Mouse (Mus musculus) adrenal gland, adult 2 months (tissue): ENCODE results near the gene Mid1. TPM values are rescaled to one million over a fixed set of nuclear protein-coding genes. Genes with fewer than 3 reads are reported as not detected.
"Not testable (repeated sequence)": the region's sequence is repeated elsewhere in the genome, so short reads cannot be mapped to it uniquely, and the experiment has no call there.

Experiments used
- DNase-seq: peaks from one replicate; pipeline ENCODE4 v3.0.0; 2021
- polyA plus RNA-seq: library from polyadenylated mRNA; depleted of rRNA; stranded (reverse); fragments of >200 nt; gene quantifications from 2 replicates; pipeline ENCODE4 v1.2.3, GENCODE M21; 2012
- total RNA-seq, 2 experiments: library from RNA; stranded (reverse); gene quantifications; 2 replicates each; pipeline ENCODE4 v1.2.3; 2021

Gene Mid1
- total and polyA plus RNA-seq, 3 experiments, result 10.9 to 19.2 (median 15.0) TPM

DNA sequence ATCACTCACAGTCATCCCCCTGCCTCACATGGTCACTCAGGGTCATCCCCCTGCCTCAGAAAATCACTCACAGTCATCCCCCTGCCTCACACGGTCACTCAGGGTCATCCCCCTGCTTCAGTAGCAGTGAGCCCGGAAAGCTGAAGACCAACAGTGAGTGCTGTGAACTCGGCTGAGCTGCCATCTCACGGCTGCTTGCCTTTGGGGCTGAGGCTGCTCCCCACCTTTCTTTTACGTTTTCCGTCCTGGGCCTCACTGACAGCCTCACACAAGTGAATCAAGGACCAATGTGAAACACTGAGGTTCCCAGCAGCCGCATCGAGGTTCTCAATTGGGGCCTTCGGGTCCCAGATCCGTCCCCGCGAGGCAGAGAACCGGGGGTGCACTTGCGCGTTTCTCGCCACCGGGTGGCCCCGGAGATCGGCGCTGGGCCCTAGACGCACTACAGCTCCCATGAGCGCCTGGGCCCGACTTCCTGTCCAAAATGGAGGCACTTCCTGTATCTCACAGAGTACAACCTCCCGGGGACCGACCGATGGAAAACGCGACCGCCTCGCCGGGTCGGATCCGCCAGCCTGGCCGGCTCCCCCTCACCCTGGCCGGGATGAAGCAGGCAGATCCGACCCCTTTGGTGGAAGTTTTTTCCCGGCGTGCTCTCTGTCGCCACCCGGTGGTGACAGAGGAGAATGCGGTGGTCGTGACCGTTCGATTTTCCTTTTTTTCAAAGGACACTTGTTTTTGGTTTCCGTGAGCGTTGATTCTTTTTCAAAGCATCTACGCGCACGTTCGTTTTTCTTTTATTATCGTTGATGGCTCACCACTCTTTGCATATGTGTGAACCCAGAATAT lies 301.7 kb downstream of the Mid1 start:
- peak; percentile 81 for DNase-seq

DNA sequence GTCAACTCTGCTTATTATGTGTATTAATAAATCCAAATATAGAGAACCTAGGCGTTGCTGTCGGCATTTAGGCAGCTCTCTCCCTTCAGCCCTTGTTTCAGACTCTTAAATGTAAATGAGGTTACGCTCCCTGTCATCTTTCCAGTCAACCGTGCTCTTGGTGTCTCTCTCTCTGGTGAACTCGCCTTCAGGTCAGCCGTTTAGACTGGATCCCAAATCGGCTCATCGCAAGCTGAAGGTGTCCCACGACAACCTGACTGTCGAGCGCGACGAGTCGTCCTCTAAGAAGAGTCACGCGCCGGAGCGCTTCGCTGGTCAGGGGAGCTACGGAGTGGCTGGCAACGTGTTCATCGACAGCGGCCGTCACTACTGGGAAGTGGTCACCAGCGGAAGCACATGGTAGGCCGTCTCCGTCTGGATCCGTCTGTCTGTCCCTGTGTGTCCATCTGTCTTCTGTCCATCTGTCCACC lies 302.4 kb downstream of the Mid1 start:
- peak; percentile 50 for DNase-seq

DNA sequence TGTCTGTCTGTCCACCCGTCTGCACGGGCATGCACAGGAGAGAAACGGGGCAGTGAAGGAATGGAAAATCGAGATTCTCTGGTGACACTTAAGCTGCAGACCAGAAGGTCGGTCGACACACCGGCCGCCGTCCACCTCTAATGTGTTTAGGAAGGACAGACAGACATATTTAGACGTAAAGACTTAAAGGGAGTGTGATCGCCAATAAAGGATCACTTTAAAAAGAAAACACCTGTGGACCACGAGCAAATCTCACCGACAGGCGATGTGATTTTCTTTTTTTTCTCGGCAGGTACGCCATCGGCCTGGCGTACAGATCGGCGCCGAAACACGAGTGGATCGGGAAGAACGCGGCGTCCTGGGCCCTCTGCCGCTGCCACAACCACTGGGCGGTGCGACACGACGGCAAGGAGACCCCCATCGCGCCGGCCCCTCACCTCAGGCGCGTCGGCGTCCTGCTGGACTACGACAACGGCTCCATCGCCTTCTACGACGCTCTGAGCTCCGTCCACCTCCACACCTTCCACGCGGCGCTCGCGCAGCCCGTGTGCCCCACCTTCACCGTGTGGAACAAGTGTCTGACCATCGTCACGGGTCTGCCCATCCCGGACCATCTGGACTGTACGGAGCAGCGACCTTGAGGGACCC lies 303.7 kb downstream of the Mid1 start:
- peak; percentile 56 for DNase-seq

DNA sequence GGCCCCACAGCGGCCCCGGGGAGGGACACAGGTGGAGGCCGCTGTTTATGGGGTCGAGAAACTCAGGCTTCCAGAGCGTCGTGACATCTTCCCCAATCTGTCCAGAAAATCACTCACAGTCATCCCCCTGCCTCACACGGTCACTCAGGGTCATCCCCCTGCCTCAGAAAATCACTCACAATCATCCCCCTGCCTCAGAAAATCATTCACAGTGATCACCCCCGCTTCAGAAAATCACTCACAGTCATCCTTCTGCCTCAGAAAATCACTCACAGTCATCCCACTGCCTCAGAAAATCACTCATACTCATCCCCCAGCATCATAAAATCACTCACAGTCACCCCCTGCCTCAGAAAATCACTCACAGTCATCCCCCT lies 304.2 kb downstream of the Mid1 start:
- not testable (repeated sequence) for DNase-seq

DNA sequence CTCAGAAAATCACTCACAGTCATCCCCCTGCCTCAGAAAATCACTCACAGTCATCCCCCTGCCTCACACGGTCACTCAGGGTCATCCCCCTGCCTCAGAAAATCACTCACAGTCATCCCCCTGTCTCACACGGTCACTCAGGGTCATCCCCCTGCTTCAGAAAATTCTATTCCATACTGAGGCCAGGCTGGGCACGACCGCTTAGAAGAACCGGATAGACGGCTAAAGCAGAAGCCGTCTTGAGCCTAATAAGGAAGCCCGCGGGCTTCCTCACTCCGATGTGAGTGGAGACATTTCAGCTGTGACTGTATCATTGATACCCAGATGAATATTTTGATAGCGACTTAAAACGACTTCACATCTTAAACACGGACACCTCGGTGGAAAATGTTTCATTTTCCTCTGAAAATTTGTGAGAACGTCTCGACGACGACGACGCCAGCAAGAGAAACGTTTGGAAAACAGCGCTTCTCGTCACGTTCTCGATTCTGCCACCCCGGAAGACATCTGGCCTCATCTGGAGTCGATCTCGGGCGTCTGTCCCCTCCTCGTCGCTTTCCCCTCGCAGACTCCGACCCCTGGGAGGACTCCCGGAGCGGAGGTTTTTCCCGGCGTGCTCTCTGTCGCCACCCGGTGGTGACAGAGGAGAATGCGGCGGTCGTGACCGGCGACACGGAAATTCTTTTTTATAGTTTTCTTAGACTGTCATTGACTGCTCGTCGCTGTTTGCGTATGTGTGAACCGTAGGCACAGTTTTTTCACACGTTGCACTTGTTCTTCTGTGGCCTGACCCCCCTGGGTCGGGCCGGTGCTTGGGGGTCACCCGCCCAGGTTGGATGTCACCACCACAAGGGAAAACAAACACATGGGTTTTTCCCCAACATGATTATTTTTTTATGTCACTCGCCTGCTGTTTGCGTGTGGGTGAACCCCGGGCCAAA lies 305.0 kb downstream of the Mid1 start:
- peak; percentile 76 for DNase-seq

- peak; percentile 98 for DNase-seq
These were observed 306.3 kb downstream of the Mid1 start for GRCm38 (mm10) chrX:169991128-169991873.

DNA sequence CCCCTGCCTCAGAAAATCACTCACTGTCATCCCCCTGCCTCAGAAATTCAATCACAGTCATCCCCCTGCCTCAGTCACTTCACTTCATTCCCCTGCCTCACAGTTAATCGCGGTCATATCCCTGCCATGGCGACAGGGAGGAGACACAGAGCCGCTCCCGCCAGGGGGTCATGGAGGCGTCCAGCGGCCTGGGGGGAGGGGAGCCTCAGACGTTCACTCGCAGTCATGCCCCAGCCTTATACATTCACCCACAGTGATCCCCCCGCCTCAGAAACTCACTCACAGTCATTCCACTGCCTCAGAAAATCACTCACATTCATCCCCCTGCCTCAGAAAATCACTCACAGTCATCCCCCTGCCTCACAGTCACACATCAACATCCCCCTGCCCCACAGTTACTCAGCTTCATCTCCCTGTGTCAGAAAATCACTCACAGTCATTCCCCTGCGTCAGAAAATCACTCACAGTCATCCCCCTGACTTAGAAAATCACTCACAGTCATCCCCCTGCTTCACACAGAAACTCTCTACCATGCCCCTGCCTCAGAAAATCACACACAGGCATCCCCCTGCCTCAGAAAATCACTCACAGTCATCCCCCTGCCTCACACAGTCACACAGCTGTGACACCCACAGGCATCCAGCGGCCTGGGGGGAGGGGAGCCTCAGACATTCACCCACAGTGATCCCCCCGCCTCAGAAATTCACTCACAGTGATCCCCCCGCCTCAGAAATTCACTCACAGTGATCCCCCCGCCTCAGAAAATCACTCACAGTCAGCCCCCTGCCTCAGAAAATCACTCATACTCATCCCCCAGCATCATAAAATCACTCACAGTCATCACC lies 307.3 kb downstream of the Mid1 start:
- DNase-seq, result peak; percentile 29

DNA sequence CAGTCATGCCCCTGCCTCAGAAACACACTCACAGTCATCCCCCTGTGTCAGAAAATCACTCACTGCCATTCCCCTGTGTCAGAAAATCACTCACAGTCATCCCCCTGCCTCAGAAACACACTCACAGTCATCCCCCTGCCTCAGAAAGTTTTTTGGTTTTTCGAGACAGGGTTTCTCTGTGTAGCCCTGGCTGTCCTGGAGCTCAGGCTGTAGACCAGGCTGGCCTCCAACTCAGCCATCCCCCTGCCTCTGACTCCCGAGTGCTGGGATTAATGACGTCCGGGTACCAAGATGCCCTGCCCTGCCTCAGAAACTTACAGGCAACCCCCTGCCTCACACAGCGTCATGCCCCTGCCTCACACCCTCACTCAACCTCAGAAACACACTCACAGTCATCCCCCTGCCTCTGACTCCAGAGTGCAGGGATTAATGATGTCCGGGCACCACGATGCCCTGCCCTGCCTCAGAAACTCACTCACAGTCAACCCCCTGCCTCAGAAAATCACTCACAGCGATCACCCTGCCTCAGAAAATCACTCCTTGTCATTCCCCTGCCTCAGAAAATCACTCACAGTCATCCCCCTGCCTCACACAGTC lies 308.1 kb downstream of the Mid1 start:
- DNase-seq, result peak; percentile 21

- peak; percentile 58 for DNase-seq
These were observed 309.2 kb downstream of the Mid1 start for GRCm38 (mm10) chrX:169994011-169994865.

- not testable (repeated sequence) for DNase-seq
These were observed 310.1 kb downstream of the Mid1 start for GRCm38 (mm10) chrX:169994866-169995711.

GRCm38 (mm10) chrX:169995909-169996521 lies 311.0 kb downstream of the Mid1 start:
- peak; percentile 20 for DNase-seq

DNA sequence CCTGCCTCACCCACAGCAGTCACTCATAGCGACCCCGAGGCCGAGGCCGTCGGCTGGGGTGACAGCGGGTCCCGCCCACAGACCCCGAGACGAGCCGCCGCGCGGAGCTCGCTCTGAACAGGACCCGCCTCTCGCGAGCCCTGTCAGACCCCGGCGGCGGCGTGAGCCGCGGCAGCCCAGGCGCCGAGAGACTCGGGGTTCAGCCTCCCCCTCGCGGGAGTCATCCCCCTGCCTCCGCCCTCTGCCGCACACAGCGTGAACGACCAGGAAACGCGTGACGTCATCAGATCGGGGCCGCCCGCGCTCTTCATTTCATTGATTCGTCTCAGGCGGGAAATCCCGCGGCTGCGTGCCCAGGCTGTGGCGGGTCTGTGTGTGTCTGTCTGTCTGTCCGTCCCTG lies 311.9 kb downstream of the Mid1 start:
- peak; percentile 83 for DNase-seq

GRCm38 (mm10) chrX:169997456-169997853 lies 312.5 kb downstream of the Mid1 start:
- not testable (repeated sequence) for DNase-seq

- DNase-seq, result peak; percentile 100
These were observed 313.0 kb downstream of the Mid1 start for GRCm38 (mm10) chrX:169997854-169998456.

GRCm38 (mm10) chrX:169998559-169999219 lies 313.7 kb downstream of the Mid1 start:
- not testable (repeated sequence) for DNase-seq

- DNase-seq, result peak; percentile 49
These were observed 314.4 kb downstream of the Mid1 start for GRCm38 (mm10) chrX:169999226-169999883.
